Mouse (Mus musculus) lung, adult 2 months (tissue): Measurements from ENCODE around the gene Bhlhb9. TPM values are rescaled to one million over a fixed set of nuclear protein-coding genes. Genes with fewer than 3 reads are reported as not detected.
A peak's percentile ranks its signal among the peaks of the same experiment; 100 is the strongest.
"Not testable (repeated sequence)": the region's sequence is repeated elsewhere in the genome, so short reads cannot be mapped to it uniquely, and the experiment has no call there.

ENCODE experiments used
- DNase-seq: peaks from one replicate; pipeline ENCODE4 v3.0.0; 2022
- H3K4me1 ChIP-seq: fragments of 200-500 bp; 2 replicates; pipeline ENCODE4 v1.6.1; 2011; ENCODE audit warnings: low read length; ENCODE audit not compliant: control insufficient read depth, insufficient read depth
- H3K4me3 ChIP-seq: fragments of 200-500 bp; replicated peaks from 2 replicates; pipeline ENCODE3; 2011; ENCODE audit warnings: low read depth, mild to moderate bottlenecking, control low read depth, low read length; ENCODE audit errors: extremely low read depth
- CTCF ChIP-seq: fragments of 200-500 bp; IDR thresholded peaks from 2 replicates; pipeline ENCODE4 v1.5.1; 2011; ENCODE audit warnings: mild to moderate bottlenecking, low read length, control low read depth; ENCODE audit not compliant: insufficient read depth
- POLR2A ChIP-seq: fragments of 200-500 bp; IDR thresholded peaks from 2 replicates; pipeline ENCODE4 v1.6.1; 2011; ENCODE audit warnings: low read depth, mild to moderate bottlenecking, control low read depth, low read length, borderline replicate concordance; ENCODE audit errors: extremely low read depth
- WGBS: fragments of 180-500 bp; shearing (Covaris S2); methylation state at CpG from one replicate; pipeline ENCODE4 v1.1.7; 2018; 5-methylcytosine and 5-hydroxymethylcytosine counted together
- polyA plus RNA-seq: library from polyadenylated mRNA; depleted of rRNA; stranded (reverse); fragments of >200 nt; gene quantifications from 2 replicates; pipeline ENCODE4 v1.2.3, GENCODE M21; 2012

Bhlhb9 gene
- polyA plus RNA-seq, 1 experiment: 2.6 TPM

GRCm38 (mm10) chrX:135805780-135806179, 8.4 kb downstream of the Bhlhb9 start:
- DNase-seq: no peak
- 13% methylated on average over 1 of the region's 1 CpGs for WGBS
- TF ChIP-seq POLR2A (no peak), CTCF (no peak)
- Histone ChIP-seq H3K4me3 (no peak overlapping the region), H3K4me1 (no peaks in the 10 kb centered on the region)

- H3K4me3 ChIP-seq, DNase-seq, H3K4me1 ChIP-seq: not testable (repeated sequence)
- WGBS: 36% methylated on average over 1 of the region's 1 CpGs
Measured at GRCm38 (mm10) chrX:135835896-135836295, 38.5 kb downstream of the Bhlhb9 start.

- WGBS: 73% methylated on average over 2 of the region's 2 CpGs
- Histone ChIP-seq H3K4me3 (no peak overlapping the region), H3K4me1 (no peaks in the 10 kb centered on the region; the same call in 1 of the 2 replicates)
- TF ChIP-seq CTCF (no peak), POLR2A (no peak)
- no peak for DNase-seq
Measured at GRCm38 (mm10) chrX:135837896-135838295, 40.5 kb downstream of the Bhlhb9 start.

- WGBS: 36% methylated on average over 32 of the region's 32 CpGs
- H3K4me1 ChIP-seq, DNase-seq: not testable (repeated sequence)
- peak within 1 kb of the TSS; percentile 42 for H3K4me3 ChIP-seq
Measured at GRCm38 (mm10) chrX:135838521-135839360, 41.3 kb downstream of the Bhlhb9 start, which contains the start of gene Gprasp2. Gprasp2 (plus strand) TSS chrX:135839034.

- peak; percentile 2 for DNase-seq
- WGBS: 26% methylated on average over 17 of the region's 17 CpGs
- H3K4me3 ChIP-seq: peak overlapping the region; percentile 19
- not testable (repeated sequence) for H3K4me1 ChIP-seq
Measured at GRCm38 (mm10) chrX:135839397-135840391, 42.3 kb downstream of the Bhlhb9 start.

GRCm38 (mm10) chrX:135866806-135867205, 69.4 kb downstream of the Bhlhb9 start:
- 80% methylated on average over 9 of the region's 9 CpGs for WGBS
- DNase-seq, H3K4me3 ChIP-seq, H3K4me1 ChIP-seq: not testable (repeated sequence)

GRCm38 (mm10) chrX:135876679-135877078, 79.3 kb downstream of the Bhlhb9 start:
- no peak overlapping the region for H3K4me3 ChIP-seq
- TF ChIP-seq CTCF (no peak), POLR2A (no peak)
- no peak for DNase-seq
- 81% methylated on average over 1 of the region's 1 CpGs for WGBS
- H3K4me1 ChIP-seq: no peaks in the 10 kb centered on the region

GRCm38 (mm10) chrX:135879626-135880025, 82.2 kb downstream of the Bhlhb9 start:
- TF ChIP-seq CTCF (no peak), POLR2A (no peak)
- H3K4me1 ChIP-seq: no peaks in the 10 kb centered on the region
- H3K4me3 ChIP-seq: no peak overlapping the region
- WGBS: 94% methylated on average over 1 of the region's 1 CpGs
- DNase-seq: no peak

GRCm38 (mm10) chrX:135885411-135886233, 88.2 kb downstream of the Bhlhb9 start:
- DNase-seq: peak; percentile 23
- peak overlapping the region; percentile 78 for H3K4me3 ChIP-seq
- TF ChIP-seq CTCF (no peak), POLR2A (0 out of 2 replicates have a peak, but pooled peaks have one; percentile 23)
- 28% methylated on average over 41 of the region's 41 CpGs for WGBS
- H3K4me1 ChIP-seq: no peaks in the 10 kb centered on the region

GRCm38 (mm10) chrX:135886234-135886585, 88.8 kb downstream of the Bhlhb9 start:
- peak overlapping the region; percentile 78 for H3K4me3 ChIP-seq
- no peaks in the 10 kb centered on the region for H3K4me1 ChIP-seq
- DNase-seq: peak; percentile 10
- no peak for TF ChIP-seq CTCF
- no peak for TF ChIP-seq POLR2A
- 24% methylated on average over 10 of the region's 11 CpGs for WGBS
